Mouse (Mus musculus) right cerebral cortex, adult 18-20 months (tissue): ENCODE measurements around the gene Acoxl.
A peak's percentile ranks its signal among the peaks of the same experiment; 100 is the strongest.

Experiments used
- DNase-seq: peaks from one replicate; pipeline ENCODE4 v3.0.0; 2022; ENCODE audit warnings: mixed read lengths

Gene Acoxl

GRCm38 (mm10) chr2:127904918-127905317, 66.2 kb downstream of the Acoxl start:
- no peak for DNase-seq

- DNase-seq, result no peak
Observed at GRCm38 (mm10) chr2:127906973-127907678, 68.5 kb downstream of the Acoxl start.

- DNase-seq, result no peak
Observed at GRCm38 (mm10) chr2:127907679-127908042, 69.0 kb downstream of the Acoxl start.

- DNase-seq, result no peak
Observed at GRCm38 (mm10) chr2:127908881-127909280, 70.2 kb downstream of the Acoxl start.

GRCm38 (mm10) chr2:127909790-127910189, 71.1 kb downstream of the Acoxl start:
- no peak for DNase-seq

- no peak for DNase-seq
Observed at GRCm38 (mm10) chr2:127911579-127911978, 72.9 kb downstream of the Acoxl start.

GRCm38 (mm10) chr2:127914047-127914446, 75.4 kb downstream of the Acoxl start:
- DNase-seq, result no peak

- no peak for DNase-seq
Observed at GRCm38 (mm10) chr2:127916804-127917410, 78.2 kb downstream of the Acoxl start.

GRCm38 (mm10) chr2:127919740-127920139, 81.1 kb downstream of the Acoxl start:
- no peak for DNase-seq

GRCm38 (mm10) chr2:127922036-127922901, 83.6 kb downstream of the Acoxl start:
- no peak for DNase-seq

- DNase-seq, result no peak
Observed at GRCm38 (mm10) chr2:127923077-127923680, 84.5 kb downstream of the Acoxl start.

GRCm38 (mm10) chr2:127926679-127927324, 88.1 kb downstream of the Acoxl start:
- no peak for DNase-seq

GRCm38 (mm10) chr2:127927452-127928273, 89.0 kb downstream of the Acoxl start:
- DNase-seq, result no peak

- DNase-seq, result no peak
Observed at GRCm38 (mm10) chr2:127928279-127928678, 89.6 kb downstream of the Acoxl start.

- no peak for DNase-seq
Observed at GRCm38 (mm10) chr2:127928871-127929270, 90.2 kb downstream of the Acoxl start.

- DNase-seq, result no peak
Observed at GRCm38 (mm10) chr2:127929939-127930715, 91.5 kb downstream of the Acoxl start.

- DNase-seq, result no peak
Observed at GRCm38 (mm10) chr2:127931576-127931975, 92.9 kb downstream of the Acoxl start.

- peak; percentile 25 for DNase-seq
Observed at GRCm38 (mm10) chr2:127933531-127933931, 94.9 kb downstream of the Acoxl start.

- DNase-seq, result no peak
Observed at GRCm38 (mm10) chr2:127937079-127937478, 98.4 kb downstream of the Acoxl start.

- DNase-seq, result no peak
Observed at GRCm38 (mm10) chr2:127939206-127939605, 100.5 kb downstream of the Acoxl start.

GRCm38 (mm10) chr2:127960579-127960978, 121.9 kb downstream of the Acoxl start:
- peak; percentile 21 for DNase-seq
